Mouse (Mus musculus) spleen, postnatal 4 days (tissue): ENCODE measurements around the gene Nprl2.
A peak's percentile ranks its signal among the peaks of the same experiment; 100 is the strongest.

Experiments used
- DNase-seq, 2 experiments: peaks; one replicate each; pipeline ENCODE4 v3.0.0; 2022; ENCODE audit warnings: low spot score in 2 of 2

Gene Nprl2

DNA sequence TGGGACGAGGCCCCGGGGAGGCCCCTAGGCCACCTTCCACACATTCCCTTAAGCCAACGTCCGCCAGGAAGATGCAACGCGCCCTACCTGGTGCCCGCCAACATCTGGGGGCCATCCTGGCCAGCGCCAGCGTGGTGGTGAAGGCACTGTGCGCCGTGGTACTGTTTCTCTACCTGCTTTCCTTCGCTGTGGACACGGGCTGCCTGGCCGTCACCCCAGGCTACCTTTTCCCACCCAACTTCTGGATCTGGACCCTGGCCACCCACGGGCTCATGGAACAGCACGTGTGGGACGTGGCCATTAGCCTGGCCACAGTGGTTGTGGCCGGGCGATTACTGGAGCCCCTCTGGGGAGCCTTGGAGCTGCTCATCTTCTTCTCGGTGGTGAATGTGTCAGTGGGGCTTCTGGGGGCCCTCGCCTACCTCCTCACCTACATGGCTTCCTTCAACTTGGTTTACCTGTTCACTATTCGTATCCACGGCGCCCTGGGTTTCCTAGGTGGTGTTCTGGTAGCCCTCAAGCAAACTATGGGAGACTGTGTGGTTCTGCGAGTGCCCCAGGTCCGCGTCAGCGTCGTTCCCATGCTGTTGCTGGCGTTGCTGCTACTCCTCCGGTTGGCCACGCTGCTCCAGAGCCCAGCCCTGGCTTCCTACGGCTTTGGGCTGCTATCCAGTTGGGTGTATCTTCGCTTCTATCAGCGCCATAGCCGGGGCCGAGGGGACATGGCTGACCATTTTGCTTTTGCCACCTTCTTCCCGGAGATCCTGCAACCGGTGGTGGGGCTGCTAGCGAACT is 7.4 kb upstream of the Nprl2 start:
- DNase-seq, result peak; percentile 40 to 75

DNA sequence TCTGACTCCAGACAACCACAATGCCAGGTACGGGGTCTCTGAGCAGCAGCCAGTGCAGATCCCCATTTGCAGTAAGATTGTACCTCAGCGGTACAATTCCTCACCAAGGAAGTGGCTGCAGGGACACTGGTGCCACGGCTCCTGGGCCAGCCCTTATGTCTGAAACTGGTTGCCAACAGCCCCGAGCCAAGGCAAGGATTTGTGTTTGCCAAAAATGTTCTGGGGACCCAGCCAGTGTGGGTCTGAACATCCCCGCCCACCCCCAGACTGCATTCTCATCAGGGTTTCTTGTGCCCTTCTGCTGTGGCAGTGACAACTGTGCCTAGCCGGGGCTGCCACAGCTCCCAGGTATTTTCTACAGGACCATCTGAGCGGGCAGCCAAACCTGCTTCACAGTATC is 3.8 kb upstream of the Nprl2 start:
- DNase-seq, result no peak

DNA sequence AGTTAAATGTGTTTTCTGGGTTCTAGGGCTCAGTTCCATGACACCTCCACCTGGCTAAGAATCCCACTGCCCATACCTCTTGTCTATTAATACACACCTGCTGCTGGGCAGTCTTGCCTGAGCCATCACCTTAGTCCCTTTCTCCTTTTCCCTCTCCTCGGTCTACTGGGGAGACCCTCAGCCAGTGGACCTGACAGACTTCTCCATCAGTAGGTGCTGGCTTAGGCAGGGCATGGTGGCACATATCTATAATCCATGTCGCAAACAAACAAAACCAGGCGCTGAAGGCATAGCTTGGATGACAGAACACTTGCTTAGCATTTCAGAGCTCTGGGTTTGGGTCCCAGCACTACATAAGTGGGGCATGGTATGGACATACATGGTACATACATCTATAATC is 3.3 kb upstream of the Nprl2 start:
- no peak for DNase-seq

DNA sequence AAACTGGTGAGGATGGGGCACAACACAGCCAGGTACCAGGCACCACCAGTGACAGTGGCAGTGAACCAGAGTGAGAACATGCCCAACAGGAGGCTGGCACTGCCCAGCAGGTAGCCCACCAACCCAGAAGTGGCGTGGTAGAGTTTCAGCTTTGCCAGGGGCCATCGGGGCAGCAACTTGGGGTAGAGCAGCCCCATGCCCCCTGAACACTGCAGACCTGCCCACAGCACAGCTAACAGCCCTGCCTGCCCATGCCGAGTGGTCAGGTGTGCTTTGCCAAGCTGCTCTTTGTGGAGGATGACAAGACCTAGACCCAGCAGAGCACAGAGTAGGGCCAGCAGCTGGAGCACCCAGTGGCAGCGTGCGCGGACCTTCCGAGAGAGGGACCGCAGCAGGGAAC is 2.1 kb upstream of the Nprl2 start:
- no peak for DNase-seq

DNA sequence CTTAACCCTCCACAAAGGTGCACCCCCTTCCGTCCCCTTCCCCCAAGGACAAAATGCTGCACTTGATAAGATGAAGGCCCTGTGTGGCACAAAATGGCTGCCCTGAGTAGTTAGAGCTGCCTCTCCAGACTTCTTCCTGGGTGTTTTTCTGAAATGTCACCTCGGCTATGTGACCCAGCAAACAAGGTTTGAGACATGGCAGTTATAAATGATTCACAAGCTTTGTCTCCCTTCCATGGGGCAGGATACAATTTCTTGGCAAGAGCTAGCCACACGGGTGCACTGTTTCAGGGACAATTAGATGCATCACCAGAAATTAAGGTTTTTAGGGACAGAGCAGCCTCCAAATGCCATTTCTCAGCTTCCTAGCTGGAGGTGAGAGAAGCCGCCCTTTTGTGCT is 1.6 kb upstream of the Nprl2 start:
- DNase-seq, result no peak

DNA sequence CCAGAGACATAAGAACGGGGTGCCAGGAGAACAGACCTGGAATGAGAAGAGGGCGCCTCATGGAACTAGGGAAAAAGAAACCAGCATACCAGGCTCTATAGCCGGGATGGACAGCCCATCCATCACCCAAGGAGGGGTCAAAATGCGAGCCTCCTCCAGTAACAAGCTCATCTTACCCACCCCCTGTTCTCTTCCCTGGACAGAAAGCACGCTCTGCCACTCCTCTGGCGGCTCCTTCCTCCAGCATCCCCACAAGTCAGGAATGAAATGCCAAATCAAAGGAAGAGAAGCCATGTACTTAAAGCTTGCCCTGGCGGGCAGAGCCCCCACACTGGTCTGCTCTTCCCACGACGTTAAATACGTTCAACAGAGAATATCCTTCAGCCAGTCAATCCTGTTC is 1.0 kb upstream of the Nprl2 start:
- no peak for DNase-seq

DNA sequence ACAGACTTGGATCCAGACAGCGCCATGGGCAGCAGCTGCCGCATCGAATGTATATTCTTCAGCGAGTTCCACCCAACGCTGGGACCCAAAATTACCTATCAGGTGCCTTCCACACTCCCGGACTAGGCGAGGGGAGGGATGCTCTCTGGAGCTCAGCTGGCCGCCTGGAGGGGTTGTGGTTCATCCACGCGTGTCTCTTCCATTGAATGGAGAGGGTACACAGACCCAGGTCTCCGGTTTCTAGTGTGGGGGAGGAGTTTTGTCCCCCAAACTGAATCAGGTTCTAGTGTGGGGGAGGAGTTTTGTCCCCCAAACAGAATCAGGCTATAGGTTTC is 293 bp downstream of the Nprl2 start:
- no peak for DNase-seq

DNA sequence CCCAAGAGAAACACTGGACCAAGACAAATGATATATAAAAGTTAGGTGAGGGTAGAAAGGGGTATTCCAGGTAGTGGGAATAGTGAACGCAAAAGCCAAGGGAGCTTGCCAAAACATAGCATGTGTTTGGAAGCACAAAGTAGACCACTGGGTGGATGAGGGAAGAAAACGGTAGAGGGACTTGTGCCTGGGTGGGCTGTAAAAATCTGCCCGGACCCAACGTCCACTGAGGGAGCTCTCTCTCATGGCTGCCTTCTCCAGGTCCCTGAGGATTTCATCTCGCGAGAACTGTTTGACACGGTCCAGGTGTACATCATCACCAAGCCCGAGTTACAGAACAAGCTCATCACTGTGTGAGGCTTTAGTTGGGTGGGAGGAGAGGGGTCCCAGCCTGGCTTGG is 695 bp downstream of the Nprl2 start:
- DNase-seq, result no peak

DNA sequence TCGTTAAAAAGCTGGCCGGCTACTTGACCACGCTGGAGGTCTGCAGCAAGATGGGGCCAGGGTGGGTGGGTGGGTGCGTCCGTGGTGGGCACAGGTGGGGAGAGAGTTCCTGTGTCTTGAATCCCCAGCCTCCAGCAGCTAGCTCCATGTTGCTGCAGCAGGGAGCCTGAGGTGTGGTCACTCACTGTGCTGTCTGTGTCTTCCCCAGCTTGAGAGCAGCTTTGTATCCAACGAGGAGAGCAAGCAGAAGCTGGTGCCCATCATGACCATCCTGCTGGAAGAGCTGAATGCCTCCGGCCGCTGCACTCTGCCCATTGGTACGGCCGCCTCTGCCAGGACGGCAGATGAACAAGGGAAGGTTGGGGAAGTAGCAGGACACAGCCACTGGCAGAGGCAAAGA is 1.3 kb downstream of the Nprl2 start:
- DNase-seq, result no peak

DNA sequence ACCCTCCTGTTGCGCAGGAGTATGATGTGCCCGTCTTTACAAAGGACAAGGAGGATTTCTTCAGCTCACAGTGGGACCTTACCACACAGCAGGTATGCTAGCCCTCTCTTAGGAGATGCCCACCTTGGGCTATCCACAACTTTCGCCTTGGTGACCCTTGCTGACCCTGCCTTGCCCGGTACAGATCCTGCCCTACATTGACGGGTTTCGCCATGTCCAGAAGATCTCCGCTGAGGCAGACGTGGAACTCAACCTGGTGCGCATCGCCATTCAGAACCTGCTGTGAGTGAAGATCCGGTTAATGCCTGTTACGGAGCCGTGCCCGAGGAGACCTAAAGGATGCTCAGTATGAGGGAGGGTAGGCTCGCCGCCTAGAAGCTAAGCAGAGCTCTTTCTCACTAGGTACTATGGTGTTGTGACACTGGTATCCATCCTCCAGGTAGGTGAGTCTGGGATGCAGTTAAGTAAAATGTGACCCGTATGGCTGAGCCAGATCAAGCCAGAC is 2.2 kb downstream of the Nprl2 start:
- no peak for DNase-seq

DNA sequence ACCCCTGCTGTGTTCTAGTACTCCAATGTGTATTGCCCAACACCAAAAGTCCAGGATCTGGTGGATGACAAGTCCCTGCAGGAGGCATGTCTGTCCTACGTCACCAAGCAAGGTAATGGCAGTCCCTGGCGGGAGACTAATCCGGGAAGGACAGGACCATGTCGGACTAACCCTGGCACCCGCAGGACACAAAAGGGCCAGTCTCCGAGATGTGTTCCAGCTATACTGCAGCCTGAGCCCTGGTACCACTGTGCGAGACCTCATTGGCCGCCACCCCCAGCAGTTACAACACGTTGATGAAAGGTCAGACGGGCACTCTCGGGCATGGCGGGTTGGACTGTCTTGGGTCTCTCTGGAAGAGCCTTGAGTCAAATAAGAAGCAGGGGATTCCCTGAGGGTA is 2.7 kb downstream of the Nprl2 start:
- DNase-seq, result no peak

DNA sequence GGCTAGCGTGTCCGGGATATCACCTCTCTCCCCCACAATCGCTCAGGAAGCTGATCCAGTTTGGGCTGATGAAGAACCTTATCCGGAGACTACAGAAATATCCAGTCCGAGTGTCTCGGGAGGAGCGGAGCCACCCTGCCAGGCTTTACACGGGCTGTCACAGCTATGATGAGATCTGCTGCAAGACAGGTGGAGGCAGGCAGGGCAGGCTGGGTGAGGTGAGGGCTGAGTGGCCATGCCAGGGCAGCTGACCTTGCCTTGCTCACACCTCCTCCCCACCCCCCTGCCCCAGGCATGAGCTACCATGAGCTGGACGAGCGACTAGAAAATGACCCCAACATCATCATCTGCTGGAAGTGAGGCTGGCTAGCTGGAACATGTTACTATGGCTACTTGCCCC is 3.2 kb downstream of the Nprl2 start:
- DNase-seq, result no peak

DNA sequence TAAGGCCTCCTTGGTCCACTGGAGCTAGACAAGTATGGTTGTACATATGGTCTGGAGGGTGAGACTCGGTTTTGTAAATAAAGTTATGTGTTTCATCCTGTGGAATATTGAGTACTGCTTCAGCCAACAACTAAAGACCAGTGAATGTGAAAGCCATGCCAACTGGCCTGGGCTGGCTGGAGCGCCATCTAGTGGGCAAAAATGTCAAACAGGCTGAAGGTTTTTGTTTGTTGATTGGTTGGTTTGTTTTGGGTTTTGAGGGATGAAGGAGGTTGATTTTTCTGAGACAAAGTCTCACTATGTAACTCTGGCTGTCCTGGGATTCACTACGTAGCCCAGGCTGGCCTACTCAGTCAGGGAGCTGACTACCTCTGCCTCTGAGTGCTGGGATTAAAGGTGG is 3.6 kb downstream of the Nprl2 start:
- DNase-seq, result peak; percentile 79 to 95

DNA sequence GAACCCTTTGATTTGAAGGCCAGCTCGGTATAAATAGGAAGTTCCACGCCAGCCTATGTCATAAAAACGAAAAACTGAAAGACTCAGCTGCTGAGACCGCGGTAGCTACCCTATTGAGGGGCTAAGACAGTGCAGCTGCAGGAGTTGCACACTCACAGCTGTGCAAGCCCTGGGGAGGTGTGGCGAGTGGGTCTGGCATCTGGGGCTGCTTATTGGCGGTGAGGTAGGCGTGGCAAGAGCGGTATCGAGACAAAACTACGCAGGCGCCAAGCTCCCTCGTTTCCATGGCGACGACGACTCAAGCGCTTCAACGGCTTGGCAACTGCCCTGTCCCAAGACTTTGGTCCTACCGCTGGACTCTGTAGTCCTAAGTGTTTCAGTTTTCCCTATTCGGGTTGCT is 5.0 kb downstream of the Nprl2 start, which contains the start of gene Zmynd10:
Gene Zmynd10, plus strand, starts transcription at position 273 of the 400 bp plus-strand sequence.
- DNase-seq, result peak; percentile 85 to 90

DNA sequence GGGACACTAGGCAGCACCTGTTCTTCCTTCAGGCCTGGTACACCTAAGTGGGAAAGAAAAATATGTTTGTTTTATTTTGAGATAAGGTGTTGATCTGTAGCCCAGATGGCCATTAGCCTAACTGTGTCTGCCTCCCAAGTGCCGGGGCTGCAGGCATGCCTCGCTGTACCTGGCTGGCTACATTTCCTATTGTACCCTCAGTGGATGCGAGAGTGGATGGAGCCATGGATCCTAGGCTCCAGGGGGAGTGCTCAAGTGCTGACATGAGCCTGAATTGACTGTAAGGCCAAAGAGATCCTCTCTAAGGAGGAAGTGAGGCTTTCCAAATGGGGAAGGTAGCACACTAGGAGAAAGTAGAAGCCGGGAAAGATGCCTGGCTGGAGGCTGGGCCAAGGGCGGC is 5.9 kb downstream of the Nprl2 start:
- DNase-seq, result no peak

DNA sequence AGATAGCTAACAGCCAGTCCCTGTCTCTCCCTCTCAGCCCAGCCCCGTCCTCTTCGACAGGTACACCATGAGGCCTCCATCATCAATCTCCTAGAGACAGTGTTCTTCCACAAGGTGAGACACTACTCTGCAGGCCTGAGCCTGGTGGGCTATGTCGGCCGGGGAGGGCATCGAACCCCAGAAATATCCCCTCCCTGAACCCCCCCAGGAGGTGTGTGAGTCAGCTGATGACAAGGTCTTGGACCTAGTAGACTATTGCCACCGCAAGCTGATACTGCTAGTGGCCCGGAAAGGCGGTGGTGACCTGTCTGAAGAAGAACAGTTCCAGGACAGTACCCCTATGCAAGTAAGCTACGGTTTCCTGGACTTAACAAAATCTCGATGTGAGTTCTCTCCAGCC is 6.8 kb downstream of the Nprl2 start:
- DNase-seq, result no peak

DNA sequence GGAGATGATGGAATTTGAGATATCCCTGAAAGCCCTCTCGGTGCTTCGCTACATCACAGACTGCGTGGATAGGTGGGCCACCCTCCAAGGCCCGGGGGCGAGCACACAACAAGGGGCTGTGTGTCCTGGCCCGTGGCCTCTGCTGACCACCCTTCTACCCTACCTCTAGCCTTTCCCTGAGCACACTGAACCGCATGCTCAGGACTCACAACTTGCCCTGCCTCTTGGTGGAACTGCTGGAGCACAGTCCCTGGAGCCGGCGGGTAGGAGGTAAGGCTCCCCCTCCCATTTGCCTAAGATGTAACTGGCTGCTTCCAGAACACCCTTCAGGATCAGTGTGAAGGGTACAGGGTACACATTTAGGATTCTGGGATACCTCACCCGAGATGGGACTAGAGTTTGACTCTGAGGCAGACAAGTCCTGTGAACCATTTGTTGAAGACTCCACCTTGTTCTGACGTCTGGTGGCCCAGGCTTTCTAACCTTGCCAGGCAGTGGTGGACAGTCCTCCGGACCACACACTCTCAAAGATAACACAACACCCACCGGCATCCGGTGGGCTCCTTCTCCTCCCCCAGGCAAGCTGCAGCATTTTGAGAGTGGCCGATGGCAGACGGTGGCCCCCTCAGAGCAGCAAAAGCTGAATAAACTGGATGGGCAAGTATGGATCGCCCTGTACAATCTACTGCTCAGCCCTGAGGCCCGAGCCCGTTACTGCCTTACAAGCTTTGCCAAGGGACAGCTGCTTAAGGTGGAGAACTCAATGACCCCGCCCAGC is 7.5 kb downstream of the Nprl2 start:
- DNase-seq, result no peak

DNA sequence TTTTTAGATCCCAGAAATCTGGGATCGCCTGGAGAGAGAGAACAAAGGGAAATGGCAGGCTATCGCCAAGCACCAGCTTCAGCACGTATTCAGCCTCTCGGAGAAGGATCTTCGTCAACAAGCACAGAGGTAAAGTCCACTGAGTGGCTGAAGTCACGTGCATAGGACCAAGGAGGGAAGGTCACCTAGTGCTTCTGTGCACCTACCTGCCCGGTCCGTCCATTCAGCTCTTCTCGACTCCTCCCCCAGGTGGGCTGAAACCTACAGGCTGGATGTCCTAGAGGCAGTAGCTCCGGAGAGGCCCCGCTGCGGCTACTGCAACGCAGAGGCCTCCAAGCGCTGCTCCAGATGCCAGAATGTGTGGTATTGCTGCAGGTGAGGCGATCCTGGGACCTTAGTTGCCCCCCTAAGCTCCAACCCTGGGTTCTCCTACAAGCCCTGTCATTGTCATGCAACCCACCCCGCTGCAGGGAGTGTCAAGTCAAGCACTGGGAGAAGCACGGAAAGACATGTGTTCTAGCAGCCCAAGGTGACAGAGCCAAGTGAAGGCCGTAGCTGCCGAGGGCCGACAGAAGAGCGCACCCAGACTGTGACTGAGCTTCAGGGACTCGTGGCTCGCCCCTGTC is 8.6 kb downstream of the Nprl2 start:
- no peak for DNase-seq

DNA sequence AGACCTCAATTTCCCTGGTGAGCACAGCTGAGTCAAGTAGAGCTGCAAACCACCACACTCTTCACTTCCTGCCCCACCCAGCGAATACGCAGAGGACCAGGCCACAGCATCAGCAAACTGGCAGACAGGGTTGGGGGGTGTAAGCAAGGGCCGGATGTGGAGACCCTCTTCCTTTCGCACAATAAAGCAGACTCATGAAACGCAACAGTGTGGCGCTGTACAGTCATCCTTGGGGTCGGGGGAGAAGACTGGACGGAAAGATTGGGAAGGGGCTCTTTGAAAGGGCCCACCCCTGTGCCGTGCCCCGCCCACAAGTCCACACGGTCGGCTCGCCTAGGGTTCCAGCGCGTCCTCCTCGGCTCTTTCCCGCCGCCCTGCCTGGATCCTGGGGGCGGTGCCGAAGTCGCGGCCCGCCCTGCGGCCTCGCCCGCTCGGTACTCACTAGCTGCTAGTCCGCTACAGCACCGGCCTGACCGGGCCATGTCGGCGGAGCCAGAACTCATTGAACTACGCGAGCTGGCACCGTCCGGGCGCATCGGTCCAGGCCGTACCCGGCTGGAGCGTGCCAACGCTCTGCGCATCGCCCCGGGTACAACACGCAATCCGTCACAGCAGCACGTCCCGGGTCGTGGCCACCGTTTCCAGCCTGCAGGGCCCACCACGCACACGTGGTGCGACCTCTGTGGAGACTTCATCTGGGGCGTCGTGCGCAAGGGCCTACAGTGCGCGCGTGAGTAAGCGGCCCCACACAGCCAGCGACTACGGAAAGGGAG is 9.3 kb downstream of the Nprl2 start, which contains the start of gene Rassf1:
Gene Rassf1, plus strand, starts transcription at position 439 of the 773 bp plus-strand sequence.
- peak; percentile 66 to 86 for DNase-seq

DNA sequence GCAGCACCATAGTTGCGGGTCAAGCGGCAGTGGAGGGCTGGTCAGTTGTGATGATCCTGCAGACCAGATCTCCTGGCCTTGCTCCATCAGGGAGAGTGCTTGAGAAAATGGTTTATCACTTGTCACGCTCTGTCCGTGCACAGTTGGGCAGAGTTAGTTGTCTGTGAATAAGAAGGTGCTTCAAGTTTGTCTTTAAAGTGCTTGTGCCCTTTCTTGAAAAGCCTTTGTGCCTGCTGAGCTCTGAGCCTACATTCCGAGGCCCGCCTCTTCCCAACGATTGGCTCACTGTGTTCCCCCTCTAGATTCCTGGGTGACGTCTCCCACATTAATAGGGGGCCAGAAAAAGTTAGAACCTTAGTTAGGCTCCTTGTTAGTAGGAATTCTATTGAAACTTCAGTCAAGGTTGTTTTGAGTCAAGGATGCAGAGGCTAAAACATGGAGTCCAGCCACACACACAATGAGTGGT is 9.9 kb downstream of the Nprl2 start:
- DNase-seq, result no peak

DNA sequence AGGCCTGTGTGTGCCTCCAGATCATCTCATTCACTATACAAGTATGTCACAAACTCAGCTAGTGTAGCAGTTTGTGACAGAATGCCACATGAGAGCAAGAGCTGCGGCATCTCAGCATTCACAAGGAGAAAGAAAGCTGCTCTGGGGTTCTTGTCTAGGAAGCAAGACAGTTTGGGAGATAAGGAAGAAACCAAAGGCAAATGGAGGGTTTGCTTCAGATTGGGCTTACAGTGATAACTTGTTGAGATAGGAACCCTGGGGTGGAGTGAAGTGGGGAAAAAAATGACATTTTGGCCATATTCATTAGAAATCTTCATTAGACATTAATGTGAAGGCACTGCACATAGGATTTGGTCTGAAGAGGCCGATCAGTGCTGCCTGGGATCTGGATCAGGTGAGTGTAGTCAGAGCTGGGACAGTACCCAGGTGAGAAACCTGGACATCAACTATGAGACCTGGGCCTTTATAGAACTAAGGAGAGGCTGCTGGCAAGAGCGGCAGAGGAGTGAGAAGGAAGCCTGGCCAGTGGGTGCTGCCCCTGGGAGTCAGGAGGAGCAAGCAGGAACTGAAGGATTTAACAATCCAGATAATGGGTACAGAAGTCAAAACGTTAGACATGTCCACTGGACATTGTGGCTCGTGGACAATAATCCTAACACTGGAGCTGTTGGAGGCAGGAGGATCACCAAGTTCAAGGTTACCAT is 10.8 kb downstream of the Nprl2 start:
- no peak for DNase-seq
